Mouse (Mus musculus) T-helper 2 cell (primary cell): ENCODE measurements around the gene Pnpla1.
"Not testable (repeated sequence)": the region's sequence is repeated elsewhere in the genome, so short reads cannot be mapped to it uniquely, and the experiment has no call there.

Source experiments
- in situ Hi-C: fragments of 300-600 bp; cut with MboI, MseI; formaldehyde crosslinking; loops from one replicate; pipeline ENCODE4 v1.15.1; 2025; ENCODE audit warnings: high pct_unique_total_duplicates

The Pnpla1 gene

DNA sequence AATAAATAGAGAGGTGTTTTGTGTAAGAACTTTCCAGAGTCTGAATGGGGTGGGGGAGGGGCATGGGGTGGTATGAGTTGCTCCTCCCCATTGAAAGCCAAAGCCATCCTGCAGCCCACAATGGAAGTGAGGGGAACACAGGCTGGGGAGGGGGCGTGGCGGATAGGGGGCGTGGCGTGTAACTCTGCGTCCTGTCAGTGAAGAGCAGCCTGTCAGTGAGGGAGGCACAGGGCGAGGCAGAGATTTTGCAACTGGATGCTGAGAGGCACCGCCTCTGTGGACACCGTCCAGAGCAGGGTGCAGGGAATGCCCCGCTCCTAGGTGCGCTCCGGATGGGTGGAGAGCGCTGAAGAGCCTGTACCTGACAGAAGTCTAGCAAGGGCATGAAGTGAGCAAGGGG is at the start of gene Pnpla1:
Gene Pnpla1 (plus strand): TSS at position 207 of the 400 bp plus-strand sequence.
- in situ Hi-C loops: loop anchor here (5.0 kb wide), 1 partner anchor 91 kb away; the partner anchor contains the start of gene Mapk13

GRCm38 (mm10) chr17:28808714-28809113 is 49.5 kb upstream of the Pnpla1 start:
- in situ Hi-C loops: no loop called here

DNA sequence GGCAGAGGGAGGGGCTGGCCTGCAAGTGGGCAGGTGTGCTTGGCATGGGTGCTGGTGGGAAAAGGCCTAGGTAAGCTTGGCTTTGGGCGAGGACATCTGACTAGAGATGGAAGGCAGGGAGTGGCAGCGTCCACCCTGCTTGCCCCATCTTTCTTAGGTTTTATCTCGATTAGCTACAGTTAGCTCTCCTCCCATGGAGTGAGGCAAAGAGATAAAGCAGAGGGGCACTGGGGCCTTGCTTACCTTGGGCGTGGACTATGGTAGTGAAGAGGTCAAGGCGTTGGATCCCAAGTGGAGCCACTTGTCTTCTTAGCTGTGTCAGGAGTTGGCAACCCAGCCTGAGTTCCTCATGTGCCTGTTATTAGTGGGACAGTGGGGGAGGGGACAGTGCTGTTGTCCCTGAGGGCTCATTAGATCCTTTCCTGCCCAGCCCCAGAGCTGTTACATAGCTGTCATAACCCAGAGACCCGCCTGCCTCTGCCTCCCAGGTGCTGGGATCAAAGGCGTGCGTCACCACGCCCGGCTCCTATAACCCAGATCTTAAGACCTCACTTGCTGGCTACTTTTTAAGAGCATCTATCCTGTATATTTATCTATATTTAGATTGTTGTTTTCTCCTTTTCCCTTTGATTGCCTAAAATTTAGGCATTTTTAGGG is 48.9 kb upstream of the Pnpla1 start:
- in situ Hi-C loops: no loop called here

- in situ Hi-C loops: no loop called here
These were observed 45.9 kb upstream of the Pnpla1 start for GRCm38 (mm10) chr17:28812345-28812744.

- in situ Hi-C loops: no loop called here
These were observed 43.6 kb upstream of the Pnpla1 start for GRCm38 (mm10) chr17:28814529-28815097.

- in situ Hi-C loops: no loop called here
These were observed 42.7 kb upstream of the Pnpla1 start for GRCm38 (mm10) chr17:28815384-28816004.

- in situ Hi-C loops: not testable (repeated sequence)
These were observed 41.9 kb upstream of the Pnpla1 start for GRCm38 (mm10) chr17:28816326-28816725.

DNA sequence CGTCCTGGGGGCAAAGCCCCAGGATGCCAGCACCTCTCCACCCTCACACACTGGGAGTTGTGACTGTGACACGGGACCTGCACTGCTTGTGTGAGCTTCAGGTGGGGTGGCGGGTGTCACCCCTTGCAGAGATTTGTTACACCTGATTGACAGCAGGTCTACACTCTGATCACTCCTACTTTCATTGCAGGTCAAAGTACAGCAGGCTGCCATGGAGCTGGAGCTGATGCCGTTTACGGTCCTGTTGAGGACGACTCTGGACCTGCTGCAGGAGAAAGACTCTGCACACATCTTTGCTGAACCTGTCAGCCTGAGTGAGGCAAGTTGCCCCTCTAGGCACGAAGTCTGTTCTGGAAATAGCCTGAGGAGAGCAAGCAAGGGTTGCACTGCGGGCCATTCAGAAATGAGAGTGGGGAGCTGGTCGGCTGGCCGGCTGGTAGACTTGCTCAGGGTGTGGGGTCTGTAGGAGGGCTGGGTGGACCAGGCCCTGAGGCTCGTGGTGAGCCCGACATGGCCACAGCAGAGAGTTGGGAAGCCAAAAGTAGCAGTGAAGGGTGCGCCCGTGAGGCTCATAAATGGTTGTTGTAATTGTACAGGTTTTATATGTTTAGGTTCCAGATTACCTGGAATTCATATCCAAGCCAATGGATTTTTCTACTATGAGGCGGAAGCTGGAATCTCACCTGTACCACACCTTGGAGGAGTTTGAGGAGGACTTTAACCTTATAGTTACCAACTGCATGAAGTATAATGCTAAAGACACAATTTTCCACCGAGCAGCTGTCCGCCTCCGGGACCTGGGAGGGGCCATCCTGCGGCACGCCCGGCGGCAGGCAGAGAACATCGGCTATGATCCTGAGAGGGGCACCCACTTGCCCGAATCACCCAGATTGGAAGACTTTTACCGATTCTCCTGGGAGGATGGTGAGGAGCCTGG is 41.1 kb upstream of the Pnpla1 start:
- in situ Hi-C loops: no loop called here

GRCm38 (mm10) chr17:28820189-28820588 is 38.0 kb upstream of the Pnpla1 start:
- in situ Hi-C loops: no loop called here

- in situ Hi-C loops: no loop called here
These were observed 35.0 kb upstream of the Pnpla1 start for GRCm38 (mm10) chr17:28823004-28823745.

- in situ Hi-C loops: no loop called here
These were observed 34.5 kb upstream of the Pnpla1 start for GRCm38 (mm10) chr17:28823749-28824148.

- in situ Hi-C loops: no loop called here
These were observed 33.3 kb upstream of the Pnpla1 start for GRCm38 (mm10) chr17:28824896-28825295.

GRCm38 (mm10) chr17:28825359-28826041 is 32.7 kb upstream of the Pnpla1 start:
- in situ Hi-C loops: no loop called here

GRCm38 (mm10) chr17:28827665-28828231 is 30.5 kb upstream of the Pnpla1 start:
- in situ Hi-C loops: no loop called here

DNA sequence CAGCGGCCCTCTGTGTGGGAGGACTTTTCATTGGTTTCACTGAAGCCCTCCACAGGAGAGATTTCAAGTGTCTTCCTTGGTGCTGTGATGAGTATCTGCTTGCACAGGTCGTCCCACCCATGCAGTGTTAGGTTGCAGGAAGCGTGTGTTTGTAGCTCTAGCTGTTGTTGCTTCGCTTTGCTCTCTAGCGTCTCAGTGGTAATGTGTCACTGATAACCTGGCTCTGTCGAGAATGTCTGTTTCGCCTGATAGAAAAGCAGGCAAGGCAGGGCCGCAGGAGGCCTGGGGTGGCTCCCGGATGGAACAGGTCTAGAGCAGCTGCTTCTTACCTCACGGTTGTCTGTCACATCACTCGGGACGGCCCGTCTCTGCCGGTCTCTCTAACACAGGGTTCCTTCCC is 29.1 kb upstream of the Pnpla1 start:
- in situ Hi-C loops: no loop called here

DNA sequence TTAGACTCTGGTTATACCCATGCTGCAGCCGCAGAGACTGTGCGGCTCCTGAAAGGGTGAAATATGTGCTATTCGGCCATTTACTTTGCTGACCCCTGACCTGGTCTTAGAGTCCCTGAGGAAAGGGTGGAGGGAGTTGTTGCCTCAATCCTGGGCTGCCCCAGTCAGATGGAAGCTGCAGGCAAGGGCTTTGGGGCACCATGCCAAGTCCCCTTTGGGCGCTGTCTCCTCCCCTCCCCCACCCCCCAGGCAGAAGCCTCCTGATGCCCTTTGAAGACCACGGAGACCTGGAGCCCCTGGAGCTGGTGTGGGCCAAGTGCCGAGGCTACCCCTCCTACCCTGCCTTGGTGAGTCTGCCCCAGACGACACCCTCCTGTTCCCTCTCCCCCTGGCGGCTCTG is 27.1 kb upstream of the Pnpla1 start:
- in situ Hi-C loops: no loop called here

GRCm38 (mm10) chr17:28832040-28832439 is 26.2 kb upstream of the Pnpla1 start:
- in situ Hi-C loops: no loop called here

DNA sequence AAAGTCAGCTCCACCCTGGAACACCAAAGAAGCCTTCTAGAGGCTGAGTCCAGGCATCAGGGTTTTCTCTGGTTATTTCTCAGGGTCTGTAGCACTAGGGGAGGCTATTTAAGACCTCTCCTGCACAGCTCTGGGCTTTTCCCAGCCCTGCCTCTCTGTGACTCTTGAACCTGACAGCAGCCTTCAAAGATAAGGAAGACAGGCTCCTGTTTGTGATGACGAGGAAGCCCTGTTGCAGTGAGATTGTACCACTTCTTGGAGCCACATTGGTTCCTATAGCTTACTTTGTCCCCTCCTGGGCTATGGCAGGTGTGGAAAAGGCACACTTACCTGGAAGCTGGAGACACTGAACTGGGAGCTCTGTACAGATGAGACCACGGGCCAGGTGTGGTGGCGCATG is 25.3 kb upstream of the Pnpla1 start:
- in situ Hi-C loops: no loop called here

DNA sequence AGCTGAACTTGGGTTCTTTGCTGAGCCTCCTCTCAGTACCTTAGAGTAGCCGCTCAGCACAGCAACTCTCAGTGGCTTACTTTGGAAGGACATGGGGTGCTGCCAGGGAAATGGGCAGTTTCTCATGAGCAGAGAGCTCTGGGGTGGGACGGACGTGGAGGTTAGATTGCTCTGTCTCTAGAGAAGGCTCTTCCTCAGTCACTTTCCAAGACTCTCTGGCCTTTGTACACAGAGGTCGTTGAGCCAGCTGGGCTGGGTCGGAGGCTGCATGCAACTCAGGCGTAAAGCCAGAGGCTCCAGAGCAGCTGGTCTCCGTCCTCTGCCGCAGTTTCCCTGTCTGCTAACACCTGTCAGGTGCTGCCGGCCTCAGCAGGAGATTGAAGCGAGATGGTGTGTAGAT is 23.5 kb upstream of the Pnpla1 start:
- in situ Hi-C loops: no loop called here

- in situ Hi-C loops: no loop called here
These were observed 20.4 kb upstream of the Pnpla1 start for GRCm38 (mm10) chr17:28837840-28838239.
